Mouse (Mus musculus) heart, embryonic 13.5 days (tissue): ENCODE data around the gene Nelfb. TPM values are rescaled to one million over a fixed set of nuclear protein-coding genes. Genes with fewer than 3 reads are reported as not detected.

Experiments used
- ATAC-seq: fragments of 200-750 bp; cut with Nextera tagmentation; 2 replicates; pipeline ENCODE4 v1.8.0; 2017; ENCODE audit warnings: moderate TSS enrichment; ENCODE audit not compliant: insufficient number of reproducible peaks, low FRiP score, low TSS enrichment; ENCODE audit errors: extremely low read depth
- H3K27ac ChIP-seq: fragments of 300-500 bp; sonication (generic); replicated peaks from 2 replicates; pipeline ENCODE4 v1.5.1; 2015; ENCODE audit warnings: moderate library complexity, mild to moderate bottlenecking, inconsistent platforms
- H3K27me3 ChIP-seq: fragments of 300-500 bp; sonication (generic); replicated peaks from 2 replicates; pipeline ENCODE4 v1.6.1; 2015; ENCODE audit warnings: mild to moderate bottlenecking, inconsistent platforms
- H3K36me3 ChIP-seq: fragments of 300-500 bp; sonication (generic); 2 replicates; pipeline ENCODE4 v1.6.1; 2015; ENCODE audit warnings: mild to moderate bottlenecking, inconsistent platforms
- H3K4me1 ChIP-seq: fragments of 300-500 bp; sonication (generic); 2 replicates; pipeline ENCODE4 v1.6.1; 2015; ENCODE audit warnings: inconsistent platforms
- H3K4me2 ChIP-seq: fragments of 300-500 bp; sonication (generic); 2 replicates; pipeline ENCODE4 v1.6.1; 2015; ENCODE audit warnings: inconsistent platforms, mild to moderate bottlenecking, moderate library complexity
- H3K4me3 ChIP-seq: fragments of 300-500 bp; sonication (generic); 2 replicates; pipeline ENCODE4 v1.5.1; 2015; ENCODE audit warnings: moderate library complexity, mild to moderate bottlenecking, inconsistent platforms
- H3K9ac ChIP-seq: fragments of 300-500 bp; sonication (generic); 2 replicates; pipeline ENCODE4 v1.6.1; 2015; ENCODE audit warnings: inconsistent platforms, mild to moderate bottlenecking, moderate library complexity
- H3K9me3 ChIP-seq: fragments of 300-500 bp; sonication (generic); 2 replicates; pipeline ENCODE4 v1.6.1; 2016; ENCODE audit warnings: inconsistent platforms
- WGBS: fragments of 180-500 bp; shearing (Covaris S2); methylation state at CpG from one replicate; pipeline ENCODE4 v1.1.7; 2015; ENCODE audit warnings: mixed read lengths; 5-methylcytosine and 5-hydroxymethylcytosine counted together
- polyA plus RNA-seq: library from polyadenylated mRNA; unstranded; fragments of >200 nt; fragmentation: Nextera tagmentation; extraction: Ambion mirVana; gene quantifications from 2 replicates; pipeline ENCODE4 v1.2.1, GENCODE M21; 2015

Nelfb gene
- polyA plus RNA-seq, 1 experiment from 2014 or later: 68.8 TPM

DNA sequence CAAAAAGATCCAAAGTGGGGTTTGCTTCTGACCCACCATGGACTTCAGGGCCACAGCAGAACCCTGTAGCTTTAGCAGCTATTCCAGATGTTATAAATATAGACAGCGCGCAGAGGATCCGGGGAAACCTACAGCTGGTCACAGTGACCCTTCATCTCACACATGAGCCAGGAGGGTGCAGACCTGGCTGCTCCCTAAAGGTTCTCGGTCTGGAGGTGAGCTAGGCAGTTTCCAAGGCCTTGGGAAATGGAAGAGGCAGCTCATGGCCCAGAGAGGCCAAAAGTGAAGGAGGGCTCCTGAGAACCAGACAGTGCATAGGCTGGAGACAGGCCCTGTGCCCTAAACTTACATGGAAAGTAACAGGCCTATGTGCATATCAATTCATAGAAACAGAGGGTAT lies 37.5 kb downstream of the Nelfb start:
- Histone ChIP-seq H3K9me3 (no peaks in the 10 kb centered on the region), H3K27me3 (peaks cover 42% of the 10 kb centered on the region), H3K36me3 (no peaks in the 10 kb centered on the region), H3K4me3 (no peak overlapping the region), H3K9ac (no peak overlapping the region), H3K4me2 (no peak overlapping the region), H3K4me1 (peaks cover 48% of the 10 kb centered on the region), H3K27ac (no peak overlapping the region)
- ATAC-seq: no peak
- whole genome bisulfite sequencing: 88% methylated on average over 4 of the region's 4 CpGs

DNA sequence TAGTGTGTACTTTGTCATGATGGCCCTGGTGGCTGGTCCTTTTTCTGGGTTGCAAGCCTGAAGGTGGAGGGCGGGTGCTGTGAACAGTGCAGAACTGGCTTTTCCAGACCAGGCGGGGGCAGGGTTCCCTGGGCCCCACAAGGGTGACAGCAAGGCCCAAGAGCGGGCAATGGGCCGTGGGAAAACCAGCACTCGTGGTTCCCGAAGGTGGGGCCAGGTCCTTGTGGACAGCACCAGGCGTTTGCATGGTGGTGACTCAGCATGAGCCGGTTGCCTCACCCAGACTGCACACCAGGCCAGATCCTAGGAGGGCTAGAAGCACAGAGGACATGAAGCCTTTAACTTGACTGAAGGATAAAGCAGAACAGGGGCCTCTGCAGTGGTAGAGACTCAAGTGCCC lies 38.7 kb downstream of the Nelfb start:
- H3K27me3 ChIP-seq: peaks cover 30% of the 10 kb centered on the region
- H3K4me3 ChIP-seq: no peak overlapping the region
- WGBS: 47% methylated on average over 8 of the region's 8 CpGs
- H3K4me2 ChIP-seq: no peak overlapping the region
- ATAC-seq: no peak
- peaks cover 45% of the 10 kb centered on the region for H3K4me1 ChIP-seq
- no peaks in the 10 kb centered on the region for H3K36me3 ChIP-seq
- no peak overlapping the region for H3K27ac ChIP-seq
- no peaks in the 10 kb centered on the region for H3K9me3 ChIP-seq
- no peak overlapping the region for H3K9ac ChIP-seq

DNA sequence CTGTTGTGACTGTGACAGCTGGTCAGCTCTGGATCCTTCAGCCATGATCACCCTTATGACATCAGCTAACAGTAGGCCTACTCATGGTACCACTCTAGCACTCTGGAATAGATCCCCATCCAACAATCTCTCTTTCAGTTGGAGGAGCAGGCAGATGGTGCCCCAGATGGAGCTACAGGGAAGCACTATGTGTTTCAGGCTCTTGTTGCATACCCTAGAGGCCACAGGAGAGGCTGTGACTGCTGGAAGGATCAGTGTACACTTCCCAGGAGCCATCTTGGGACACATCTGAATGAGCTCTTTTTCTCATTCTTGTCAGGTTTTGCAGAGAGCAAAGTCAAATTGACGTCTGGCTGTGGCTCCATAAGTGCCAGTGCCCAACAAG lies 39.5 kb downstream of the Nelfb start:
- Histone ChIP-seq H3K27me3 (peaks cover 22% of the 10 kb centered on the region), H3K4me2 (no peak overlapping the region), H3K4me3 (no peak overlapping the region), H3K27ac (no peak overlapping the region), H3K9ac (no peak overlapping the region), H3K36me3 (no peaks in the 10 kb centered on the region), H3K9me3 (no peaks in the 10 kb centered on the region), H3K4me1 (peaks cover 43% of the 10 kb centered on the region)
- WGBS: 70% methylated on average over 1 of the region's 1 CpGs
- no peak for ATAC-seq

DNA sequence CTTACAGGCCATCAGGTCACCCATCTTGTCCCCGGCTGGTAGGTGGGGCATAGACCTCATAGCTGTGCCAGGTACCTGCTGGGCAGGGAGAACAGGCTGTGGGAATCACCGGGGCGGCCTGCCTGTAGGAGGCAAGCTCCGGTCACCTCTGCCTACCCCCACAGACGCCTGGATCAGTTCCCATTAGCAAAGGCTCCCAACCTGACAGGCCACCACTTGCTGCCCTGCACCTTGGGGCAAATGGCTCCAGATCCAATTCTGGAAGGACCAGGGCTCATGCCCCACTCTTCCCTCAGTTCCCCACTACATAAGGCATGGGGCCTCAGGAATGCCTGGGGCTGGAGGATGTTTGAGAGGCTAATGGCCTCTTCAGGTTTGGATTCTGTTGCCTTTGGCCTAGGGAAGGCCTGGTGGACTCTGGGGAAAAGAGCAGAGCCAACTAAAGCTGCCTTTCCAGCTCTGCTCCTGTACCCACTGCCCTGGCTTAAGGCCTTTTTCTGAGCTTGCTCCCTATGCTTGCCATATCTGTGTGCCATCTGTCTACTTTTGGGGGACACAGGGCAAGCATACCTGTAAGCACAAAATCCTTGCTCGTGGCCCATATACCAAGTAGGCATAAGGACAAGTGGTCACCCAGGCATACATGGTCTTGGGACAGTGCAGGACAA lies 40.1 kb downstream of the Nelfb start:
- 80% methylated on average over 6 of the region's 6 CpGs for WGBS
- H3K4me1 ChIP-seq: peaks cover 38% of the 10 kb centered on the region
- H3K9ac ChIP-seq: no peak overlapping the region
- peaks cover 16% of the 10 kb centered on the region for H3K27me3 ChIP-seq
- H3K36me3 ChIP-seq: no peaks in the 10 kb centered on the region
- H3K9me3 ChIP-seq: no peaks in the 10 kb centered on the region
- H3K4me2 ChIP-seq: no peak overlapping the region
- no peak for ATAC-seq
- no peak overlapping the region for H3K4me3 ChIP-seq
- H3K27ac ChIP-seq: no peak overlapping the region

DNA sequence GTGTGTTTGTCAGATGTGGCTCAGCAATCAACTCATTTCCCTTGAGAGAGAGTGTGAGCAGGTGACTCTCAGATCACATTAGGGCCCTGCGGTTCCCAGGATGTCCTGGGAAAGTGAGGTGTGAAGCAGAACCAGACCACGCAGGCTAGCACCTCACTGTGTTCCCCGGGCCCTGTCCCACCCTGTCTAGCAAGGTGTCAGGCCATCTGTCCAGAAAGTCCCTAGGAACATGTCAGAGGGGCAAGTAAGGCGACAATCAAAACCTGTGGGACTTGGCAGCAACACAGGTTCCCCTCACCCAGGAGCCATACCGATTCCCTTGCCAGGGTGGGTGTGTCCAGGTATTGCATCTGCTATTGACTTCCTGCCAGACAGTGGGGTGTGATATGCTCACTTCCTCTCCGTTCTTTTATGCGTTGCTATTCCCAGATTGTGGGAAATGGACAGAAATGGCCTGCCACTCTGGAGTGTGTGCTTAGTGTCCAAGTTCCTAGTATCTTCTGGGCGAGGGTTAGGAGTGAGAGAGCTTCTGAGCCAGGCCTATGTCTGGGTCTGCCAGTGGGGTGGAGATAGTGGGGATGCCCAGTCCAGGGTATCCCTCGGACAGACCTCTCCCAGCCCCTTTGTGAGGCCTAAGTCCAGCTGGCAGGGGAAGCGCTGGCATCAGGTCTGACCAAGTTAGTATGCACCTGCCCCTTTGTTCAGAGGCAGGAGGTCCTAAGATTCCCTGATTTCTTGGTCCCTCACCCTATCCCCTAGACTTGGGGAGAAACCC lies 40.8 kb downstream of the Nelfb start:
- H3K27me3 ChIP-seq: peaks cover 9% of the 10 kb centered on the region
- H3K4me1 ChIP-seq: peaks cover 36% of the 10 kb centered on the region
- peak overlapping the region; percentile 17; the same call in 1 of the 2 replicates for H3K27ac ChIP-seq
- H3K4me2 ChIP-seq: no peak overlapping the region
- H3K36me3 ChIP-seq: no peaks in the 10 kb centered on the region
- no peak overlapping the region for H3K4me3 ChIP-seq
- H3K9ac ChIP-seq: no peak overlapping the region
- 56% methylated on average over 10 of the region's 10 CpGs for WGBS
- no peaks in the 10 kb centered on the region for H3K9me3 ChIP-seq
- no peak for ATAC-seq

DNA sequence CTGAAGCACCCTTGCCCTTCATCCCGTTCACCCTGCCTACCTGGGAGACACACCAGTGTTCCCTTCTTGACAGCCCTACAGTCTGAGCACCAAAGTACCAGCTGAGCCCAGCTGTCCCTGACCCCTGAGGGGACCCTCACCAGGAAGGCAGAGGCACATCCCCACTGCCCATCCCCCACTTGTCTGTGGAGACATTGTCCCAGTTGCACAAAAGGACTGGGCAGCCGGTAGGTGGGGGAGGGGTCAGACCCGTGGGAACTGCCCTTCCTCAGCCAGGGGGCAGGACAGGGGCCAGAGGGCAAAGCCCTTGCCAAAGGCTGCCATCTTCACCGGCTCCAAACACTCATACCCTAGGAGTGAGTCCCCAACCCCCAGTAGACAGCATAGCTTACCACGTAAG lies 41.5 kb downstream of the Nelfb start:
- Histone ChIP-seq H3K27ac (no peak overlapping the region), H3K4me2 (no peak overlapping the region), H3K4me3 (no peak overlapping the region), H3K9me3 (no peaks in the 10 kb centered on the region), H3K4me1 (peaks cover 36% of the 10 kb centered on the region), H3K27me3 (peaks cover 6% of the 10 kb centered on the region; the same call in 1 of the 2 replicates), H3K36me3 (no peaks in the 10 kb centered on the region), H3K9ac (no peak overlapping the region)
- no peak for ATAC-seq
- 45% methylated on average over 5 of the region's 5 CpGs for WGBS

DNA sequence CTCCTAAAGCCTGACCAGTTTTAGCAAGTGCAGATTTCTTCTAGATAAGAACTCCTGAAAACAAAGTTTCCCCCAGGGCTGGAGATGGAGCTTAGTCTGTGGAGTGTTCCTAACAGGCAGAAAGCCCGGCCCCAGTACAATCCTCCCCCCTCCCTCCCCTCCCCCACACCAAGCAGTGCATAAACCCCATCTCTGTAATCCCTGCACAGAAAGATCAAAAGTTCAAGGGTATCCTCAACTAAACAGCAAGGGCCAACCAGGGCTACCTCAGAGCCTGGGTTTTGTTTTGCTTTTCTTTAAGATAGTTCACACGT lies 42.7 kb downstream of the Nelfb start:
- peak overlapping the region; percentile 81 for H3K4me2 ChIP-seq
- peak overlapping the region; percentile 69 for H3K27ac ChIP-seq
- peak overlapping the region; percentile 59 for H3K4me3 ChIP-seq
- no peak for ATAC-seq
- no peaks in the 10 kb centered on the region for H3K36me3 ChIP-seq
- H3K4me1 ChIP-seq: peaks cover 40% of the 10 kb centered on the region
- H3K9me3 ChIP-seq: no peaks in the 10 kb centered on the region
- WGBS: 21% methylated on average over 2 of the region's 2 CpGs
- H3K27me3 ChIP-seq: peaks cover 10% of the 10 kb centered on the region
- H3K9ac ChIP-seq: peak overlapping the region; percentile 82

DNA sequence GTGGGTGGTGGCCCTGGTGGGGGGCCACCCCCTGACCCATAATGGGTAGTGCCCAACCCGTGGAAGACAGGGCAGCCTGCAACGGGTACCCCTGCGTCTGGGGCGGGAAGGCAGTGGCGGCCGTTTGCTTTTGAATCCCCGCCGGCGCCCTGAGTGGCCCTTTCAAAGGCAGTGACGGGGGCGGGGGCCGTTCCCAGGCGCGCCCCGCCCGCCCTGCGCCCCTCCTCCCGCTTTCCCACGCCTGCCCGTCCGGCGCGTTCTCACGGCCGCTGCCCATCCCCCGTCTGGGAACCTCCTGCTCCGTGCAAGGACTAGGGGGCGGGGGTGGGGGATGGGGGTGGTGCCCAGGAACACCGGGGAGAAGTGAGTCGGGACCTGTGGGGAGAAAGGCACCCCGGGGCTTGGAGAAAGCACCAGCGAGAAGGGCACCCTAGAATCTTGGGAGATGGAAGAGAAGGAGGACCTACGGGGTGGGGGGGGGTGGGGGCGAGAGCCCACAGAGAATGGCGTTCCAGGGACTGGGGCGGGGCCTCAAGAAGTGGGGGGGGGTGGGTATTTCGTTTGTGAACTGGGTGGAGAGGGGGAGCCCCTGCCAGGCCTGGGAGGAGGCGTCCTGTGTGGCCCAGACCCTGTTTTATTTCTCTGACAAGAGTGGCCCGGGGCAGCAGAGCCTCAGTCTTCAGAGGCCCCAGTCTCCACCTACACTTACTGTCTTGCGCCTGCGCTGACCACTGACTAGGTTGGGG lies 43.2 kb downstream of the Nelfb start:
- Histone ChIP-seq H3K4me2 (peak overlapping the region; percentile 81), H3K27ac (peak overlapping the region; percentile 69), H3K9ac (peak overlapping the region; percentile 82), H3K36me3 (no peaks in the 10 kb centered on the region), H3K4me1 (peaks cover 45% of the 10 kb centered on the region), H3K4me3 (peak overlapping the region; percentile 59), H3K27me3 (peaks cover 8% of the 10 kb centered on the region), H3K9me3 (no peaks in the 10 kb centered on the region)
- WGBS: 1% methylated on average over 37 of the region's 41 CpGs
- peak; percentile 39; the same call in 1 of the 2 replicates for ATAC-seq

DNA sequence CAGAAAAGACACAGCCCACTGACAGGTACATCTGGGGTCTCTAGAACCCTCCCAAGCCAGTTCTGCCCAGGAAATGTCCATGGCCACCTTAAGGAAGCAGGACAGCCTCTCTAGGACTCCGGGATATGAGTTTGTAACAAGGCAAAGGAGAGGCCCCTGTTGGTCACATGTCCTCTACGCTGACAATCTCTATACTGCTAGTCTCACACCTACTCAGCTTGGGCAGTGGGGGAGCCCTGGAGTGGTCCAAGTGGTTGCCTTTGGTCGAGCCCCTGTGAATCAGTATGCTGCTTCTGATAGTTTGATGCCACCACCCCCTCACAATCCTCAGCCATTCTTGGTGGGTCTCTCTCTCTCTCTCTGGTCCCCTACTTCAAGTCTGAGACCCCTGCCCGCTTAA lies 43.8 kb downstream of the Nelfb start:
- ATAC-seq: peak; percentile 3; the same call in 1 of the 2 replicates
- Histone ChIP-seq H3K36me3 (no peaks in the 10 kb centered on the region), H3K4me2 (peak overlapping the region; percentile 81), H3K27ac (peak overlapping the region; percentile 69), H3K4me3 (peak overlapping the region; percentile 59), H3K9ac (peak overlapping the region; percentile 82), H3K9me3 (no peaks in the 10 kb centered on the region), H3K27me3 (peaks cover 14% of the 10 kb centered on the region), H3K4me1 (peaks cover 48% of the 10 kb centered on the region)
- 19% methylated on average over 4 of the region's 4 CpGs for WGBS

DNA sequence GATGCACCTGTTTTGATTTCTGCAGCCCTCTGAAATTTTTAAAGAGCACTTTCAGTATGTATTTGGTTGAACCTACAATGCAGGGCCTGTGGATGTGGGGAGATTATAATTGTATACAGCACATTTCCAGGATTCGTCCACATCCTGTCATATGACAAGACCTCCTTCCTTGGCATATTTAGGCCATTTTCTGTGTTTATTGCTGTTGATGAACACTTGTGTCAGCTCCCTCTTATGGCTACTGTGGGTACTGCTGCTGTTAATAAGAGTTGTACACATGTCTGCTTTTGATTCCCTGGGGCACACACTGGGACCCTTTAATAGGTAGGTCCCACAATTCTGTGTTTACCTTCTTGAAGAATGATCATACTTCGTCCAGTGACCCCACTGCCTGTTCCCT lies 53.6 kb downstream of the Nelfb start:
- Histone ChIP-seq H3K36me3 (no peaks in the 10 kb centered on the region), H3K4me1 (no peaks in the 10 kb centered on the region), H3K4me3 (no peak overlapping the region), H3K9ac (no peak overlapping the region), H3K27ac (no peak overlapping the region), H3K4me2 (no peak overlapping the region), H3K9me3 (no peaks in the 10 kb centered on the region), H3K27me3 (peaks cover 1% of the 10 kb centered on the region; the same call in 1 of the 2 replicates)
- ATAC-seq: no peak
- WGBS: 37% methylated on average over 2 of the region's 2 CpGs

DNA sequence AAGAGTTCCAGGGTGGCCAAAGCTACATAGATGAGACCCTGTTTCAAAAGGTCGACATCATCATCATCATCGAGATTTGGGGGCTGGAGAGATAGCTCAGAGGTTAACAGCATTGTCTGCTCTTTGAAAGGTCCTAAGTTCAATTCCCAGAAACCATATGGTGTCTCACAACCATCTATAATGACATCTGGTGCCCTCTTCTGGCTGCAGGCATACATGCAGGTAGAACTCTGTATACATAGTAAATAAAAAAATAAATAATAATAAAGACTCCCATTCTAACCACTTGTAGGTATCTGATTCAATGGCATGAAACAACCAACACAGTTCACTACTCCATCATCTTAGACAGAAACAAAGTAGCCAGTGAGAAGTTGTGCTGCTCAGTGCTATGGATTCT lies 54.3 kb downstream of the Nelfb start:
- H3K27ac ChIP-seq: no peak overlapping the region
- H3K9me3 ChIP-seq: no peaks in the 10 kb centered on the region
- H3K4me2 ChIP-seq: no peak overlapping the region
- no peaks in the 10 kb centered on the region for H3K4me1 ChIP-seq
- H3K9ac ChIP-seq: no peak overlapping the region
- no peaks in the 10 kb centered on the region for H3K36me3 ChIP-seq
- no peak for ATAC-seq
- 41% methylated on average over 2 of the region's 2 CpGs for WGBS
- no peak overlapping the region for H3K4me3 ChIP-seq
- no peaks in the 10 kb centered on the region for H3K27me3 ChIP-seq
